Mouse (Mus musculus) heart, embryonic 16.5 days (tissue): ENCODE data around the gene Hist1h2bm. TPM values are rescaled to one million over a fixed set of nuclear protein-coding genes. Genes with fewer than 3 reads are reported as not detected.
"Not testable (repeated sequence)": the region's sequence is repeated elsewhere in the genome, so short reads cannot be mapped to it uniquely, and the experiment has no call there.

ENCODE experiments used
- ATAC-seq: fragments of 200-750 bp; cut with Nextera tagmentation; replicated peaks from 2 replicates; pipeline ENCODE4 v1.8.0; 2017; ENCODE audit warnings: moderate number of reproducible peaks; ENCODE audit not compliant: insufficient read depth, low FRiP score; ENCODE audit errors: extremely low read depth
- H3K27ac ChIP-seq: fragments of 300-500 bp; sonication (generic); 2 replicates; pipeline ENCODE4 v1.5.1; 2014; ENCODE audit warnings: mild to moderate bottlenecking, low read length, control low read depth, moderate library complexity
- H3K27me3 ChIP-seq: fragments of 300-500 bp; sonication (generic); 2 replicates; pipeline ENCODE4 v1.6.1; 2014; ENCODE audit warnings: low read length, mixed read lengths; ENCODE audit not compliant: control insufficient read depth, insufficient read depth
- H3K36me3 ChIP-seq: fragments of 300-500 bp; sonication (generic); 2 replicates; pipeline ENCODE4 v1.6.1; 2014; ENCODE audit not compliant: control insufficient read depth, insufficient read depth
- H3K4me1 ChIP-seq: fragments of 300-500 bp; sonication (generic); 2 replicates; pipeline ENCODE4 v1.6.1; 2014; ENCODE audit warnings: low read length, mixed read lengths; ENCODE audit not compliant: control insufficient read depth, insufficient read depth
- H3K4me2 ChIP-seq: fragments of 300-500 bp; sonication (generic); 2 replicates; pipeline ENCODE4 v1.6.1; 2014; ENCODE audit warnings: low read depth, mild to moderate bottlenecking, control low read depth, low read length
- H3K4me3 ChIP-seq: fragments of 300-500 bp; sonication (generic); 2 replicates; pipeline ENCODE4 v1.5.1; 2014; ENCODE audit warnings: mild to moderate bottlenecking, control low read depth, low read length
- H3K9ac ChIP-seq: fragments of 300-500 bp; sonication (generic); 2 replicates; pipeline ENCODE4 v1.6.1; 2014; ENCODE audit warnings: low read length, control low read depth
- H3K9me3 ChIP-seq: fragments of 300-500 bp; sonication (generic); replicated peaks from 2 replicates; pipeline ENCODE4 v1.6.1; 2016; ENCODE audit warnings: low read length; ENCODE audit not compliant: control insufficient read depth
- WGBS: fragments of 180-500 bp; shearing (Covaris S2); extraction: QIAGEN DNeasy Blood & Tissue Kit; methylation state at CpG from one replicate; pipeline ENCODE4 v1.1.7; 2014; 5-methylcytosine and 5-hydroxymethylcytosine counted together
- polyA plus RNA-seq: library from polyadenylated mRNA; unstranded; fragments of >200 nt; fragmentation: Nextera tagmentation; extraction: Ambion mirVana; gene quantifications from 2 replicates; pipeline ENCODE4 v1.2.1, GENCODE M21; 2015

The Hist1h2bm gene
- polyA plus RNA-seq, 1 experiment from 2014 or later, result 1.8 TPM

DNA sequence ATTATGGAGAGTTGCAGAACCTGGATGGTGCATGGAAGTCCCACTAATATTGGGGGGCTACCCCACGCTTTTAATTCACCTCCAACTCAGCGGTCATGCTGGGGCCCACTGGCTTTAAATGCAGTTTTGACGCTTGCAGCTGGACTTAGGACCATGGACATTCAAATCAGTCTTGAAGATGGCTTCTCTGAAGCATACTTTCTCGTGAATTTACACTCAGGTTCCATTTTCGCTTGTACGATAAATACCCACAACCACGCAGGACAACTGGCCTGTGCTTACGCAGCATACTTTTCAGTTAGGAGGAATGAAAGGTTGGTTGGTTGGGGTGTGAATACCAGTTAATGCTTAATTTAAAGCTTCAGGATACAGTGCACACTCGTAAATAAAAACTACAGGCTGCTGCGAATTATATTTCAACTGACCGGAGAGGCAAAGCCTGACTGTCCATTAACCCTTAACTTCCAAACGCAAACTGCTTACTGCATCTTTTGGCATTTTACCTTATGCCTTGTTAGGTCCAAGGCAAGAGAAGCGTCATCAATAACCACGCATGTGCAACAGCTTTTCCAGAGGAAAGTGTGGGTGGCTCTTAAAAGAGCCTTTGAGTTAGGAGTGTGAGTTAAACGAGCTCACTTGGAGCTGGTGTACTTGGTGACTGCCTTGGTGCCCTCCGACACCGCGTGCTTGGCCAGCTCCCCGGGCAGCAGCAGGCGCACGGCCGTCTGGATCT lies 6.5 kb upstream of the Hist1h2bm start:
- ATAC-seq, result no peak
- H3K27me3 ChIP-seq, result no peaks in the 10 kb centered on the region
- peak overlapping the region; percentile 65 for H3K9ac ChIP-seq
- WGBS, result under 1% methylated on average over 22 of the region's 22 CpGs
- H3K36me3 ChIP-seq, result no peaks in the 10 kb centered on the region
- H3K4me3 ChIP-seq, result peak overlapping the region; percentile 52
- H3K9me3 ChIP-seq, result no peaks in the 10 kb centered on the region
- H3K27ac ChIP-seq, result peak overlapping the region; percentile 81
- H3K4me2 ChIP-seq, result peak overlapping the region; percentile 91
- H3K4me1 ChIP-seq, result peaks cover 21% of the 10 kb centered on the region

DNA sequence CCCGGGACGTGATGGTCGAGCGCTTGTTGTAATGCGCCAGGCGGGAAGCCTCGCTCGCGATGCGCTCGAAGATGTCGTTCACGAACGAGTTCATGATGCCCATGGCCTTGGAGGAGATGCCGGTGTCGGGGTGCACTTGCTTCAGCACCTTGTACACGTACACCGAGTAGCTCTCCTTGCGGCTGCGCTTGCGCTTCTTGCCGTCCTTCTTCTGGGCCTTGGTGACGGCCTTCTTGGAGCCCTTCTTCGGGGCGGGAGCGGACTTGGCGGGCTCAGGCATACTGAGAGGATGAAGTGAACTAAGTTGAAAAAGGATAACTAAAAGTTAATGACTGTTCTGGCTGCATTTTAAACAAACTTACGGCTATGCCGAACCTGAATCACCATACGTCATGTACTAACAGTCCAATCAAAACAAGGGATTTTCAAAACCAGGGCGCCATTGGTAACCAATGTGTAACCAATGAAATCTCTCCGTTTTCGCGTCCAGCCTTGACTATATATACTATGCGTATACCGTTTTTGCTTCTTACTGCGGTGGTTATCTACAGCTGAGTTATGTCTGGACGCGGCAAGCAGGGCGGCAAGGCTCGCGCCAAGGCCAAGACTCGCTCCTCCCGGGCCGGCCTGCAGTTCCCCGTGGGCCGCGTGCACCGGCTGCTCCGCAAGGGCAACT lies 5.8 kb upstream of the Hist1h2bm start, which contains the start of the genes Hist1h2bl and Hist1h2ai:
Gene Hist1h2bl, minus strand, starts transcription at position 280 of the 676 bp plus-strand sequence.
Gene Hist1h2ai, plus strand, starts transcription at position 559 of the 676 bp plus-strand sequence.
- peak; percentile 92 for ATAC-seq
- under 1% methylated on average over 30 of the region's 50 CpGs for WGBS
- Histone ChIP-seq H3K9ac (peak within 1 kb of the TSS; percentile 65), H3K4me2 (peak within 1 kb of the TSS; percentile 91), H3K4me3 (peak within 1 kb of the TSS; percentile 52), H3K27ac (peak within 1 kb of the TSS; percentile 86), H3K4me1 (peaks cover 24% of the 10 kb centered on the region)
- not testable (repeated sequence) for H3K9me3 ChIP-seq, H3K27me3 ChIP-seq, H3K36me3 ChIP-seq

DNA sequence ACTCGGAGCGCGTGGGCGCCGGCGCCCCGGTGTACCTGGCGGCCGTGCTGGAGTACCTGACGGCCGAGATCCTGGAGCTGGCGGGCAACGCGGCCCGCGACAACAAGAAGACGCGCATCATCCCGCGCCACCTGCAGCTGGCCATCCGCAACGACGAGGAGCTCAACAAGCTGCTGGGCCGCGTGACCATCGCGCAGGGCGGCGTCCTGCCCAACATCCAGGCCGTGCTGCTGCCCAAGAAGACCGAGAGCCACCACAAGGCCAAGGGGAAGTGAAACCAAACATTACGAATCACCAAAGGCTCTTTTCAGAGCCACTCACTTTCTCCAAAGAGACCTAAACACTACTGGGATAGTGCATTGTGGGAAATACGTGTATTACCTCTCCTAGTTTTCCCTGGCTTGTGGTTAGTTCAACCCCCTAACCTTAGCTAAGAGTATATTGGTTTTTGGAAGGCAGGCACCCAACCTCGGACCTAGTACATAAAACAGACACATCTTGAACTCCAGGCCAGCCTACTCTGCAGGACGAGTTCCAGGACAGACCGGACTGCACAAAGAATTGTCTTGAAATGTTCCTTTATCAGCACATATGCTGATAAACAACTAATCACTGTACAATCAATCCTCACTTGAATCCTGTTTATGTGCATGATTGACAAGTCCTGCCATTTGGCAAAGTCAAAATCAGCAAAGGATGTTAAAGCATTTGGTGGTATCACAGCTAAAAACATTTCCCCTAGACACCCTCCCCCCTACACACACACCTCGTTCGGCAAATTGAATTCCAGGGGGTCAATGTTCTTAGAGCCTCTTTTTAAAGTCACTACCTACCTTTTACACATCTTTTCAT lies 5.1 kb upstream of the Hist1h2bm start:
- peak overlapping the region; percentile 91 for H3K4me2 ChIP-seq
- ATAC-seq, result peak; percentile 10; the same call in 1 of the 2 replicates
- 0% methylated on average over 10 of the region's 38 CpGs for WGBS
- H3K36me3 ChIP-seq, H3K27me3 ChIP-seq, H3K9me3 ChIP-seq: not testable (repeated sequence)
- H3K9ac ChIP-seq, result peak overlapping the region; percentile 60
- peak overlapping the region; percentile 86 for H3K27ac ChIP-seq
- peaks cover 21% of the 10 kb centered on the region for H3K4me1 ChIP-seq
- peak overlapping the region; percentile 51 for H3K4me3 ChIP-seq

DNA sequence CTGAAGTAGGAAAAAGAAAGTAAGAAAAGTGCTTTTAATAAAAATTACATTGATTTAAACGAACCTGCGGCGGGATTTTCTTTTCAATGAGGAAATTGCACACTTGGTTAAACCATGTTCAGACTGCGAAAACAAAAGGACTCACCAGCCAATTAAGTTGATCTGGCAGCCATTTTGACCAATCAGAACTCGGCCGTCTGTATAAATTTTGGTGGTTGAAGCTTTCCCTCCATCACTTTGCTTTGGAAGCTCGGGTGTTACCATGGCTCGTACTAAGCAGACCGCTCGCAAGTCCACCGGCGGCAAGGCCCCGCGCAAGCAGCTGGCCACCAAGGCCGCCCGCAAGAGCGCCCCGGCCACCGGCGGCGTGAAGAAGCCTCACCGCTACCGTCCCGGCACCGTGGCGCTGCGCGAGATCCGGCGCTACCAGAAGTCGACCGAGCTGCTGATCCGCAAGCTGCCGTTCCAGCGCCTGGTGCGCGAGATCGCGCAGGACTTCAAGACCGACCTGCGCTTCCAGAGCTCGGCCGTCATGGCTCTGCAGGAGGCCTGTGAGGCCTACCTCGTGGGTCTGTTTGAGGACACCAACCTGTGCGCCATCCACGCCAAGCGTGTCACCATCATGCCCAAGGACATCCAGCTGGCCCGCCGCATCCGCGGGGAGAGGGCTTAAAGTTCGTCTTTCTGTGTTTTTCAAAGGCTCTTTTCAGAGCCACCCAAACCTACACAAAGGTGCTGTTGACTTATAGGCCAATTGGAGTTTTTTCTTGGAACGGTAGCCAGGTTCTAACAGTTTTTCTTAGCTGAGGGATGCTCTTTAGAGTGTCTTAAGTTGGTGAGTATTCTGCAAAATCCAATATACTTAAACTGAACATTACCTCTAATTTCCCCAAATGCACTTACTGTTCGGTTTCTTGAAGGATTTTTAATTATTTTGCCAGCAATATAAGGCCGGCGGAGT lies 4.2 kb upstream of the Hist1h2bm start, which contains the start of gene Hist1h3h:
Gene Hist1h3h, plus strand, starts transcription at position 263 of the 961 bp plus-strand sequence.
- H3K9ac ChIP-seq, result peak within 1 kb of the TSS; percentile 74
- peaks cover 26% of the 10 kb centered on the region for H3K4me1 ChIP-seq
- peak within 1 kb of the TSS; percentile 91 for H3K4me2 ChIP-seq
- H3K27ac ChIP-seq, result peak within 1 kb of the TSS; percentile 86
- ATAC-seq, result peak; percentile 32
- H3K9me3 ChIP-seq, H3K27me3 ChIP-seq, H3K36me3 ChIP-seq: not testable (repeated sequence)
- 3% methylated on average over 24 of the region's 56 CpGs for WGBS
- peak within 1 kb of the TSS; percentile 54 for H3K4me3 ChIP-seq

DNA sequence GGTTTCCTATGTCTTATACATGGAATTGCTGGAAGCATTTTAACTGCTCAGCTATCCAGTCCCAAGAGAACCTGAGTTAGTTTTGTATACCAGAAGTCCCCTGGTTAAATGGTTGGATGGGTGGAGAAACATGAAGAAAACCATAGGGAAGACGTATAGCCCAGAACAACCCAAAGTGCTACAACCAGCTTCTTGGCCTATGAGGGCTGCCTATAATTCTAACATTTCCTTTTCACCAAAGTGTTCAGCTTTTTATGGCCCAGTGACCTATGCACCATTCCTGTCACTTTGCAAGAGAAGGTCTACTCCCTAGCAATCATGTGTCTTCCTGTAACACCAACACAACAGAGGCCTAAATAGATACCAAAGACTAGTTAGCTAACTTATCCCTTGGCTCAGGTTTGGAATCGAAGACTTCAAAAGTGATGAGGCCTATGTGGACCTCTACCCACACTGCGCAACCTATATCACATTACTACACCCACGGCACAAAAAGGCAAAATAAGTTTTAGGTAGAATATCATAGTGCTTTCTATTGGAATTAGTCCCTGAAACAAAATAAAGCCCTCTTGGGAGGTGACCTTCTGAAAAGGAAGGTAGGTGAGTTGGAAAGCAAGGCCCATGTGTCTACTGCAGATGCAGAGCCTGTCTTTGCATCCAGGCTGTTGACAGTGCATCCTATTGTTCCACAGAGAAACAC lies 3.3 kb upstream of the Hist1h2bm start:
- Histone ChIP-seq H3K27me3 (no peaks in the 10 kb centered on the region), H3K4me3 (peak overlapping the region; percentile 54), H3K27ac (peak overlapping the region; percentile 69), H3K4me2 (peak overlapping the region; percentile 75), H3K9me3 (no peaks in the 10 kb centered on the region), H3K36me3 (no peaks in the 10 kb centered on the region), H3K4me1 (peaks cover 29% of the 10 kb centered on the region), H3K9ac (peak overlapping the region; percentile 74)
- 65% methylated on average over 4 of the region's 4 CpGs for WGBS
- no peak for ATAC-seq

DNA sequence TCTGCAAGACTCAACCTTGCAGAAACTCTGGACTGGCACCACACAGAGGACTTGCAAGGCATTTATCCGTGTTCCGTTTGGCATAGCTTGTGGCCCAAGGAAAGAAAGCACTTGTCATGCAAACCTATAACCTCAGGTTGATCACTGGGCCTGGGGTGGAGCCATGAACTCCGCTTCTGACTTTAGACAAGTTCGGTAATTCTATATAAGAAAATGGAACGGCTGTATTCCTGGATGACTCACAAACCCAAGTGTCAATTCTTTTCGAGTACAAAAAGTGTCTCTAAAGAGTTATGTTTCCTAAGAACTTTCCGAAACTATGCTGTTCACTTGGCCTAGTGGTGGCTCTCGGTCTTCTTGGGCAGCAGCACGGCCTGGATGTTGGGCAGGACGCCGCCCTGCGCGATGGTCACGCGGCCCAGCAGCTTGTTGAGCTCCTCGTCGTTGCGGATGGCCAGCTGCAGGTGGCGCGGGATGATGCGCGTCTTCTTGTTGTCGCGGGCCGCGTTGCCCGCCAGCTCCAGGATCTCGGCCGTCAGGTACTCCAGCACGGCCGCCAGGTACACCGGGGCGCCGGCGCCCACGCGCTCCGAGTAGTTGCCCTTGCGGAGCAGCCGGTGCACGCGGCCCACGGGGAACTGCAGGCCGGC lies 612 bp upstream of the Hist1h2bm start:
- not testable (repeated sequence) for H3K36me3 ChIP-seq

DNA sequence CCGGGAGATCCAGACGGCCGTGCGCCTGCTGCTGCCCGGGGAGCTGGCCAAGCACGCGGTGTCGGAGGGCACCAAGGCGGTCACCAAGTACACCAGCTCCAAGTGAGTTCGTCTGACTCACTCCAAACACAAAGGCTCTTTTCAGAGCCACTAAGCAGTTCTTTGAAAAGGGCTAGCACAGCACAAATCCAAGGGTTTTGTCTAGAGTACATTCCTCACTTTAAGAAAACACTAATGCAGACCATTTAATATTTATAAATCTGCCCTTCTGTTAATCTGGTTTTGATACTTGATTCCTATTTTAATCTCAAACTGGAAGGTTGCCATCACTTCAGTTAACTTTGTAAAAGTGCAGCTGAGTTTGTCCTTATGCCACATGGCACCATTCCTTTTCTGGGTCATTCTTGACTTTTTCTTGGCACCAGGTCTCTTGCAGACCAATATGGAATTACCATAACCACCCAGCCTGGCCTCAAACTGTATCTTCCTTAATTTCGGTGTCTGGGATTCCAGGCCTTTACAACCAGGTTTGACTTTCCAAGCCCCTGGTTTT lies 605 bp downstream of the Hist1h2bm start:
- Histone ChIP-seq H3K27me3 (no peaks in the 10 kb centered on the region), H3K9ac (peak overlapping the region; percentile 37), H3K4me3 (peak overlapping the region; percentile 49), H3K27ac (peak overlapping the region; percentile 76), H3K4me2 (peak overlapping the region; percentile 65), H3K4me1 (peaks cover 17% of the 10 kb centered on the region), H3K36me3 (no peaks in the 10 kb centered on the region), H3K9me3 (no peaks in the 10 kb centered on the region)
- ATAC-seq, result peak; percentile 9; the same call in 1 of the 2 replicates
- 3% methylated on average over 11 of the region's 11 CpGs for WGBS

More for the DNA sequence above, 612 bp upstream of the Hist1h2bm start:
- WGBS, result 4% methylated on average over 21 of the region's 44 CpGs
- H3K4me1 ChIP-seq, result peaks cover 21% of the 10 kb centered on the region
- peak overlapping the region; percentile 65 for H3K4me2 ChIP-seq
- peak overlapping the region; percentile 75 for H3K27ac ChIP-seq
- H3K4me3 ChIP-seq, result peak overlapping the region; percentile 49
- ATAC-seq, result peak; percentile 3; the same call in 1 of the 2 replicates
- not testable (repeated sequence) for H3K27me3 ChIP-seq, H3K9me3 ChIP-seq
- H3K9ac ChIP-seq, result peak overlapping the region; percentile 42
